Mouse (Mus musculus): ENCODE measurements around the gene Thrsp.

DNA sequence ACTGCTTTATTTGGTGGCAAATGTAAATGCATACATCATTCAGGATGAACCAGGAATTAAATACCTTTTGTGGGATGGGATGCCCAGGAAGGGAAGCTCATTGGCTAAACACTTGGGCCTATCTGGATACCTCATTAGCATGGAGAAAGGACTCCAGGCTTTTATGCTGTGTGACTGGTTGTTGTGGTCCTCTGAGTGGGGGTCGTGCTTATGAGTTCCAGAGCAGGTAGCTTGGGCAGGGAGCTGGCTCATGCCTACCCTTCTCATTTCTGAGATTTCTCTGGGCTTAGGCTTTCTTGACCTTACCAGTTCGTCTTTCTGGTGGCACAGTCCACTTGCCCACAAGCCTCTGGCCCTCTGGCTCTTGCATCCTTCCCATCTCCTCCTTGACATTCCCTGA is 23.2 kb downstream of the Thrsp start:
- TF ChIP-seq CHD2 (IDR thresholded peaks at IDR 0.05; ENCODE audit: low read depth, low read length) (no peak), ZC3H11A (IDR thresholded peaks at IDR 0.05; ENCODE audit: borderline replicate concordance, low read depth, low read length) (no peak), HCFC1 (IDR thresholded peaks at IDR 0.05; ENCODE audit: borderline replicate concordance, insufficient read depth, low read length) (no peak), MAFK (IDR thresholded peaks at IDR 0.05; ENCODE audit: insufficient read depth, low read depth, low read length) (no peak), ZNF384 (IDR thresholded peaks at IDR 0.05; ENCODE audit: low read depth, low read length) (no peak)
